Mouse (Mus musculus) liver, adult 2 months (tissue): ENCODE measurements around the gene Lats2.

Experiments used
- CTCF ChIP-seq: fragments of 200-500 bp; IDR thresholded peaks from 2 replicates; pipeline ENCODE4 v1.5.1; 2011; ENCODE audit warnings: low read depth, low read length, control low read depth
- POLR2A ChIP-seq: fragments of 200-500 bp; IDR thresholded peaks from 2 replicates; pipeline ENCODE4 v1.6.1; 2011; ENCODE audit warnings: low read length, control low read depth; ENCODE audit not compliant: insufficient read depth; ENCODE audit errors: extremely low read depth

DNA sequence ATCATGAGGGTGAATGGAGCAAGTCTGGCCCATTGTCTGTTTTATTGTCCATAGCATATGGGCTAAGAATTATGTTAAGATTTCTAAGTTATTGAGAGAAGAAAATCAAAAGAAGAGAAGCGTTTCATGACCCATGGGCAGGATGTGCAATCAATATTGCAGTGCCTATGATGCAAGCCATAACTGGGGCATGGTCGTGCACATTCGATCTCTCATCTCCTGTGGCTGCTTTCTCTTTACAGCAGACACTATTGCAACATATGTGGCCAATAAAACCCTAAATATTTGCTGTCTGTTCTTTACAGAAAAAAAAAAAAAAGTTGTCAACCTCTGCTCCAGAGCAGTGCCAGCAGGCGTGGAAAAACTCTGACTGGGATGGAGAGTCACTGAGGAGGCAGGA, 2.1 kb downstream of the Lats2 start:
- TF ChIP-seq POLR2A (no peak), CTCF (no peak)
